Mouse (Mus musculus) lung, postnatal 0 days (tissue): Measurements from ENCODE around the gene Ctnna2. TPM values are rescaled to one million over a fixed set of nuclear protein-coding genes. Genes with fewer than 3 reads are reported as not detected.

Experiments
- ATAC-seq: fragments of 200-750 bp; cut with Nextera tagmentation; 2 replicates; pipeline ENCODE4 v1.8.0; 2017; ENCODE audit warnings: moderate library complexity
- DNase-seq: peaks from one replicate; pipeline ENCODE4 v3.0.0-alpha.2; 2016; ENCODE audit warnings: low spot score
- H3K27ac ChIP-seq: fragments of 300-500 bp; sonication (generic); 2 replicates; pipeline ENCODE4 v1.5.1; 2014; ENCODE audit warnings: antibody characterized with exemption, mild to moderate bottlenecking, low read length, mixed read lengths
- H3K27me3 ChIP-seq: fragments of 300-500 bp; sonication (generic); replicated peaks from 2 replicates; pipeline ENCODE4 v1.6.1; 2014; ENCODE audit warnings: low read length, mixed read lengths; ENCODE audit not compliant: insufficient read depth
- H3K36me3 ChIP-seq: fragments of 300-500 bp; sonication (generic); 2 replicates; pipeline ENCODE4 v1.6.1; 2014; ENCODE audit warnings: low read length, mixed read lengths; ENCODE audit not compliant: insufficient read depth
- H3K4me1 ChIP-seq: fragments of 300-500 bp; sonication (generic); 2 replicates; pipeline ENCODE4 v1.6.1; 2014; ENCODE audit warnings: antibody characterized with exemption, low read depth, low read length, mixed read lengths; ENCODE audit not compliant: insufficient read depth
- H3K4me2 ChIP-seq: fragments of 300-500 bp; sonication (generic); replicated peaks from 2 replicates; pipeline ENCODE4 v1.6.1; 2014; ENCODE audit warnings: low read depth, mild to moderate bottlenecking, low read length, moderate library complexity, mixed read lengths
- H3K4me3 ChIP-seq: fragments of 300-500 bp; sonication (generic); 2 replicates; pipeline ENCODE4 v1.5.1; 2014; ENCODE audit warnings: low read depth, low read length
- H3K9ac ChIP-seq: fragments of 300-500 bp; sonication (generic); replicated peaks from 2 replicates; pipeline ENCODE4 v1.6.1; 2014; ENCODE audit warnings: low read depth, mild to moderate bottlenecking
- H3K9me3 ChIP-seq: fragments of 300-500 bp; sonication (generic); 2 replicates; pipeline ENCODE4 v1.6.1; 2016; ENCODE audit warnings: low read length, mixed read lengths
- CTCF ChIP-seq: IDR thresholded peaks from 2 replicates; pipeline ENCODE4 v1.5.1; 2016; ENCODE audit warnings: antibody characterized with exemption, mild to moderate bottlenecking
- EP300 ChIP-seq: IDR thresholded peaks from 2 replicates; pipeline ENCODE4 v1.6.1; 2016; ENCODE audit warnings: antibody characterized with exemption, mild to moderate bottlenecking, control low read depth
- WGBS: fragments of 180-500 bp; shearing (Covaris S2); extraction: QIAGEN DNeasy Blood & Tissue Kit; methylation state at CpG from one replicate; pipeline ENCODE4 v1.1.7; 2014; 5-methylcytosine and 5-hydroxymethylcytosine counted together
- polyA plus RNA-seq: library from polyadenylated mRNA; unstranded; fragments of >200 nt; fragmentation: Nextera tagmentation; extraction: Ambion mirVana; gene quantifications from 2 replicates; pipeline ENCODE4 v1.2.1, GENCODE M21; 2015

Ctnna2 gene
- polyA plus RNA-seq, 1 experiment from 2014 or later = 0.06 TPM

DNA sequence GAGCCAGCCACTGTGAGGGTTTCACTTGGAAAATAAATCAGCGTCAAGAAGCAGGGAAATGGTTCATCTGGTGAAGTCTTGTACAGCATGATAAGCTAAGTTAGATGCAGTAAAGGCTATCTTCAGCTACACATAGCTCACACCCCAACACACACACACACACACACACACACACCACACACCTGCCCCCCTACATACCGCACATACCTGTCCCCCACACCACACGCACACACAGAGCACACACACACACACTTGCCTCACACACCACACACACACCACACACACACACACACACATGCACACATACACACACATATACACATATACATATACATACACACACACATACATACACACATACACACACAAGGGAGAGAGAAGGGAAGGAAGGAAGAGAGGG lies 142.0 kb downstream of the Ctnna2 start:
- H3K4me1 ChIP-seq = no peaks in the 10 kb centered on the region

DNA sequence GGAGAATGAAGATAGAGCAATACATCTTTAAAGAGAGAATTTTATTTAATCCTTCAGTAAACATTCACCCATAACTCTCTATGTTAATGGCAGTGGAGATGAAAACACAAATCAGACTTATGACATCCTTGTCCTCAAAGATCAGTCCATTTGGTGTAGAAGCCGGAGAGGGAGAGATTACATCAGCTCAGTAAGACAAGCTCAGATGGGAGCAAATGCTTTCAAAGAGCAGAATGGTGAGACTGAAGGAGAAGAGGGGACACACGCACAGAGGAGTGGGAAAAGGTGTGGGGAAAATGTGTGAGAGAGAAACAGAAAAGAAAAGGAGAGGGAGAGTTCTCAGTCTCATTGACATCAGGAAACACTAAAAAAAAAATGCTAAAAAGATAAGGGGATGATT lies 144.8 kb downstream of the Ctnna2 start:
- DNase-seq = no peak
- Histone ChIP-seq H3K4me1 (no peaks in the 10 kb centered on the region), H3K4me3 (no peak overlapping the region), H3K9me3 (no peaks in the 10 kb centered on the region), H3K27me3 (no peaks in the 10 kb centered on the region), H3K36me3 (no peaks in the 10 kb centered on the region), H3K9ac (no peak overlapping the region), H3K4me2 (no peak overlapping the region), H3K27ac (no peak overlapping the region)
- TF ChIP-seq EP300 = no peak
- TF ChIP-seq CTCF = no peak
- no peak for ATAC-seq
- WGBS = 62% methylated on average over 2 of the region's 2 CpGs

More for the DNA sequence above, 142.0 kb downstream of the Ctnna2 start:
- ATAC-seq = no peak
- Histone ChIP-seq H3K9me3 (no peaks in the 10 kb centered on the region), H3K4me3 (no peak overlapping the region), H3K4me2 (no peak overlapping the region), H3K27me3 (no peaks in the 10 kb centered on the region), H3K9ac (no peak overlapping the region), H3K27ac (no peak overlapping the region), H3K36me3 (no peaks in the 10 kb centered on the region)
- no peak for TF ChIP-seq CTCF
- TF ChIP-seq EP300 = no peak
- no peak for DNase-seq
- WGBS = 88% methylated on average over 3 of the region's 3 CpGs

DNA sequence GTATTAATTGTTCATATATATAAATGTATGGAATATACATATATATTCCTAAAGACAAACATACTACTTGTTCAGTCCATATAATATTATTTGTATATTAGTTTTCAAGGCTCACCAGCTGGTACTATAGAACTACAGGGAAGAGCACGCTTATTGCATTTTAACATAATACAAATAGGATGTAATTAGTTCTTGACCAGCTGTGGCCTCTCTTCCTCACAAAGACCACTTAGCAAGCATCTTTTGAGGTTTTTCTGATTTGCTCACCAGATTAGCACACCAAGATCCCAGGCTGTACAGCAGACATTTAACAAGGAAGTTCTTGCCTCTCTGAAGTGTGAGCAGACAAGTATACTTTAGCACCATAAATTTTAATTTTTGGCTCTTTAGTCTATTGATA lies 152.0 kb downstream of the Ctnna2 start:
- Histone ChIP-seq H3K9ac (no peak overlapping the region), H3K4me2 (no peak overlapping the region), H3K36me3 (no peaks in the 10 kb centered on the region), H3K4me1 (no peaks in the 10 kb centered on the region), H3K4me3 (no peak overlapping the region), H3K27ac (no peak overlapping the region), H3K9me3 (no peaks in the 10 kb centered on the region), H3K27me3 (no peaks in the 10 kb centered on the region)
- DNase-seq (no peak), ATAC-seq (no peak)
- TF ChIP-seq CTCF = no peak
- TF ChIP-seq EP300 = no peak
- 61% methylated on average over 1 of the region's 1 CpGs for WGBS

DNA sequence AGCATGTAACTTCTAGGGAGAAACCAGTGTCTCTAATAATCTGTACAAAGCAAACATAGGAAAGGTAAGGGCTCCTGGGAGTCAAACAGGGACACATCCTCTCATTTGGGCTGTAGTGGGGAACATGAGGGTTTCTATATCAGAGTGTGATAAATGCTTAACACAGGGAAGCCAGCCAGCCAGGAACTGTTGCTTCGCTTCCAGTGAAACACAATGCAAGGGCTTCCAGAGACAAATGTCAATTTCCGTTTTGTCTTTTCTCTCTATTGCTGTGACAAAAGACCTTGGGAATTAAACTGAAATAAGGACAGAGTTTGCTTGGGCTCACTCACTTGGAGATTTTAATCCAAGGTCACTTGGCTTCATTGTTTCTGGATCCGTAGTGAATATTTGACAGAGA lies 162.4 kb downstream of the Ctnna2 start:
- H3K9me3 ChIP-seq = no peaks in the 10 kb centered on the region
- no peaks in the 10 kb centered on the region for H3K36me3 ChIP-seq
- no peak for ATAC-seq
- no peaks in the 10 kb centered on the region for H3K27me3 ChIP-seq
- H3K4me3 ChIP-seq = no peak overlapping the region
- no peak overlapping the region for H3K9ac ChIP-seq
- TF ChIP-seq EP300 = no peak
- no peak for TF ChIP-seq CTCF
- H3K4me2 ChIP-seq = no peak overlapping the region
- 46% methylated on average over 3 of the region's 3 CpGs for WGBS
- H3K4me1 ChIP-seq = no peaks in the 10 kb centered on the region
- no peak for DNase-seq
- no peak overlapping the region for H3K27ac ChIP-seq

DNA sequence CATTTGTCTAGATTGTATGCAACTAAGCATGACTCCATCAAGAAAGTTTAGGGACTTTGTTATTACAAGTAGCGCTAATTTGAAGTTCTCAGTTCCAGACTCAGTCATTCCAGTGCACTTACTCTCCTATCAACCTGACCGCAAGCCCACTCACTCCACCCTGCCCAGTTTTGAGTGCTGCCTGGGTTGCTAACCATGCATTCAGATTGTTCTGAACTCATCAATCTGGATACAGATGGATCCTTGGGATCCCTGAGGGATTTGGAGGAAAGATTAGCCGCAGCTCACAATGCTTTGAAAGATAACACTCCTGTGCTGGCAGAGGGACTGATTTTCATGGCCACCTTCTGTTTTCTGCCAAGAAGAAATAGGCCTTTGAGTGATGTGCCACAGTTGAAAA lies 168.5 kb downstream of the Ctnna2 start:
- DNase-seq = no peak
- TF ChIP-seq CTCF (no peak), EP300 (no peak)
- H3K27me3 ChIP-seq = no peaks in the 10 kb centered on the region
- 77% methylated on average over 3 of the region's 3 CpGs for WGBS
- no peak overlapping the region for H3K9ac ChIP-seq
- no peaks in the 10 kb centered on the region for H3K4me1 ChIP-seq
- H3K4me2 ChIP-seq = no peak overlapping the region
- H3K27ac ChIP-seq = no peak overlapping the region
- H3K36me3 ChIP-seq = no peaks in the 10 kb centered on the region
- no peak for ATAC-seq
- no peak overlapping the region for H3K4me3 ChIP-seq
- no peaks in the 10 kb centered on the region for H3K9me3 ChIP-seq

DNA sequence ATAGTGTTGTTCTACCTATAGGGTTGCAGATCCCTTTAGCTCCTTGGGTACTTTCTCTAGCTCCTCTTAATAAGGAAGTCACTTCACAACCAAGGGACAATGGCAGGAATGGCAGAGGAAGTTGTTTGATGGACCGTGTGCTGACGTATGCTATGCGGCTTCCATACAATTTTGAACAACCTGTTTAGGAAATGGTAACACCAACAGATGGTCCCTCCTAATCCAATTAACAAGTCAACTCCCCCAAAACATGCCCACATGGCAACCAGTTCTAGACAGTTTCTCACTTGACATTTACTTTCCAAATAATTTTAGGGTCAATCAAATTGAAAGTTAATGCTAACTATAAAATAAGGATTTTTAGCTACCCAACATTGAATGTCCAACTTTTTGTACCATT lies 176.9 kb downstream of the Ctnna2 start:
- H3K4me2 ChIP-seq = no peak overlapping the region
- H3K4me1 ChIP-seq = no peaks in the 10 kb centered on the region
- 93% methylated on average over 3 of the region's 3 CpGs for WGBS
- H3K4me3 ChIP-seq = no peak overlapping the region
- DNase-seq = no peak
- H3K27me3 ChIP-seq = no peaks in the 10 kb centered on the region
- H3K9me3 ChIP-seq = no peaks in the 10 kb centered on the region
- H3K36me3 ChIP-seq = no peaks in the 10 kb centered on the region
- no peak overlapping the region for H3K27ac ChIP-seq
- no peak for ATAC-seq
- H3K9ac ChIP-seq = no peak overlapping the region
- TF ChIP-seq EP300 (no peak), CTCF (no peak)

DNA sequence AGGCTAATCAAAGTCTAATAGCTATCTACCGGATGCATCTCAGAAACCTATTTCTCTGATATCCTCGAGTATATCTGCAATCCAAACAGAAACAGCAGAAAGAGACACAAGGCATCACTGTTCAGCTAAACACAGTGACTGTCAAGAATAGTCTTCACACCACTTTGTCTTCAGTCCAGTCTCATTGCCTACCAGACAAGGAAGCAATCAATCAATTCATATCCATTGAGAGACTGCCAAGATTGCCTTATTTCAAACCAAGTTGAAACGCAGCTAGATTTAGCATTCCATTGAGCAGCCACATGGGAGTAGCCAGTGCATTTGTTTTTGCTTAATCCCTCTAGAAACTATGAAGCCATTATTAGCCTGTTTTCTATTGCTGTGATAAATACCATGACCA lies 196.2 kb downstream of the Ctnna2 start:
- Histone ChIP-seq H3K4me3 (no peak overlapping the region), H3K9me3 (no peaks in the 10 kb centered on the region), H3K27me3 (no peaks in the 10 kb centered on the region), H3K4me1 (no peaks in the 10 kb centered on the region), H3K36me3 (no peaks in the 10 kb centered on the region), H3K9ac (no peak overlapping the region), H3K27ac (no peak overlapping the region), H3K4me2 (no peak overlapping the region)
- no peak for TF ChIP-seq CTCF
- no peak for TF ChIP-seq EP300
- WGBS = 54% methylated on average over 3 of the region's 3 CpGs
- ATAC-seq (no peak), DNase-seq (no peak)
